Mouse (Mus musculus): ENCODE results near the gene Cntn2. TPM values are rescaled to one million over a fixed set of nuclear protein-coding genes. Genes with fewer than 3 reads are reported as not detected.

The Cntn2 gene
- polyA plus RNA-seq, 1 experiment from 2014 or later = 0.02 TPM

DNA sequence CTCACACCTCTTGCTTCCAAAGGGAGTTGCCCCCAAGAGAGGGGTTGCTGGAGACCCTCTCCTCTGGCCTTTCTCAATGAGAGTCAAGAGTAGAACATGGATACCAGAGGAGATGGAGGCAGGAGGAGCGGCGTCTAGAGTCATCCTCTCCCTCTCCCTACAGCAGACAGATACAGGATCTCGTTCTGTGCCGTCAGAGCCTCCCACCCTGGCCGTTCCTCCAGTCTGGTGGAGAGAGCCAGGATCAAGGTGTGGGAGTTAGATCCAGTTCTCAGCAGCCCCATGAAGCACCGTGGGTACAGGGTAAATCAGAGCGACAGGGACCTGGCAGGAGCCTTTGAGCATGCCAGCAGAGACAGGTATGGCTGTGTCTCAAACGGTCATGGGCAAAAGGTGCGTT, 10.5 kb downstream of the Cntn2 start:
- H3K4me2 ChIP-seq (replicated peaks; ENCODE audit: low read depth, low read length) = no peak overlapping the region
- H3K9me3 ChIP-seq (ENCODE audit: low read length) = no peaks in the 10 kb centered on the region
- H3K9ac ChIP-seq (replicated peaks; ENCODE audit: low read depth) = no peak overlapping the region
- no peaks in the 10 kb centered on the region for H3K4me1 ChIP-seq (ENCODE audit: insufficient read depth, low read depth, low read length)
- no peak overlapping the region for H3K27ac ChIP-seq (ENCODE audit: low read length)
- no peak overlapping the region for H3K4me3 ChIP-seq (ENCODE audit: low read depth, low read length)
- H3K27me3 ChIP-seq (replicated peaks; ENCODE audit: insufficient read depth, low read length) = no peaks in the 10 kb centered on the region
- DNase-seq (ENCODE audit: low spot score) (no peak), ATAC-seq (no peak)
- TF ChIP-seq CTCF (IDR thresholded peaks at IDR 0.05) = no peak
- no peak for TF ChIP-seq EP300 (IDR thresholded peaks at IDR 0.05)
- 72% methylated on average over 9 of the region's 9 CpGs for WGBS
- H3K36me3 ChIP-seq (ENCODE audit: insufficient read depth, low read length) = no peaks in the 10 kb centered on the region

DNA sequence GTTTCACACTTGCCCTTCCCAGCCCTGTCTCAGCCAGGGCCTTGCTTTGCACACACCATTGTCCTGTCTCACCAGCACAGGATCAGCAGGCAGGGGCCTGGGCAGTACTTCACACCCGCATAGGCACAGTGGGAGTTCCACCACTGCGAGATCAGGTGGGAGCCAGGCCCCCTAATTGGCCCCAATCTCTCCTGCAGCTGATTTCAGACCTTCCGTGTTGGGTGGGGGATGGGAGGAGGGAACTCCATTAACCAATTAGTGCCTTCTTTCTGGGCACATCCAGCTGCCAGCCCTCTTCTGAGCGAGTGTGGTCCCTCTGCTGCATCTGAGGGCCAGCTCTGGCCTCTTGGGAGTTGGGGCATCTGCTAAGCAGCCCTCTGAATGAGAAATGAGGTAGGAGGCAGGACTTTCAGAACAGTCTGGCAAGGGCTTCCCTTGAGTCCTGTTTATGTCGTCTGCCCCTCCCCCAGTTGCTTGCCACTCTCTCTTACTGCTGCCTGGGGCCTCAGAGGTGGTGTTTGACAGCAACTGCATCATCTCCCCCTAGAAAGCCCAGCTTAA, 12.3 kb downstream of the Cntn2 start:
- Histone ChIP-seq H3K36me3 (ENCODE audit: insufficient read depth, low read length) (no peaks in the 10 kb centered on the region), H3K27me3 (replicated peaks; ENCODE audit: insufficient read depth, low read length) (no peaks in the 10 kb centered on the region), H3K4me1 (ENCODE audit: insufficient read depth, low read depth, low read length) (no peaks in the 10 kb centered on the region), H3K4me2 (replicated peaks; ENCODE audit: low read depth, low read length) (no peak overlapping the region), H3K9ac (replicated peaks; ENCODE audit: low read depth) (no peak overlapping the region), H3K27ac (ENCODE audit: low read length) (no peak overlapping the region), H3K9me3 (ENCODE audit: low read length) (no peaks in the 10 kb centered on the region), H3K4me3 (ENCODE audit: low read depth, low read length) (no peak overlapping the region)
- no peak for DNase-seq (ENCODE audit: low spot score)
- 17% methylated on average over 5 of the region's 5 CpGs for WGBS
- TF ChIP-seq CTCF (IDR thresholded peaks at IDR 0.05) (no peak), EP300 (IDR thresholded peaks at IDR 0.05) (no peak)
- no peak for ATAC-seq

DNA sequence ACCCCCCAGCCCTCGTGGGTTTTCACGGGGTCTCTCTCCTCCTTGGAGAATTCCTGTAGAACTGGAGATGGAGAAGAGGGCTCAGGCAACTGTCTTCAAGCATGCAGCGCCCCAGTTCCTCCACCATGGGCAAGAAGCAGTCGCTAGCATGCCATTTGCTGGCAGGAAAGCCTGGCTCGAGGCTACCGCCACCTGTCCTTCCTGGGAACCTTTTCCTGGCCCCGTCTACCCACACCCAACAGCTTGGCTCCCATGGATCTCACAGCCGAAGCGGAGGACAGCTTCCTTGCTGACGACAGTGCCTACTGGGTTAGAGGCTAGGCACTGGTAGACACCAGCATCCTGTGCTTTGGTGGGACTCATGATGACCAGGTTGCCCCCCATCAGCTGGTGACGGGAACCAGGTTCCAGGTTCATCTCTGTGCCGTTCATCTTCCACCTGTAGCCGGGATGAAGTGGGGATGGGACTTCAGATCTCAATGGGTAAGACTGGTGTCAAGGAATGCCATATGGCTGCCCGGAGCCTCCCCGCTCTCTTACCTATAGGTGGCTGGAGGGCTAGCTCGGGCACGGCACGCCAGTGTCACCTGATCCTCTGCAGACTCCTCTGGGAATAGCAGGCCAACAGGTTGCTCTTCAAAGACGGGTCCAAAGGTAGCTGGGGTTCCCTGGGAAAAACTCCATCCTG, 14.3 kb downstream of the Cntn2 start:
- H3K4me3 ChIP-seq (ENCODE audit: low read depth, low read length) = no peak overlapping the region
- no peak overlapping the region for H3K27ac ChIP-seq (ENCODE audit: low read length)
- 0 out of 2 replicates have a peak, but pooled peaks cover 3% of the 10 kb centered on the region for H3K27me3 ChIP-seq (replicated peaks; ENCODE audit: insufficient read depth, low read length)
- H3K4me1 ChIP-seq (ENCODE audit: insufficient read depth, low read depth, low read length) = no peaks in the 10 kb centered on the region
- H3K9me3 ChIP-seq (ENCODE audit: low read length) = no peaks in the 10 kb centered on the region
- TF ChIP-seq CTCF (IDR thresholded peaks at IDR 0.05) = no peak
- TF ChIP-seq EP300 (IDR thresholded peaks at IDR 0.05) = no peak
- ATAC-seq (no peak), DNase-seq (ENCODE audit: low spot score) (no peak)
- no peak overlapping the region for H3K9ac ChIP-seq (replicated peaks; ENCODE audit: low read depth)
- 87% methylated on average over 19 of the region's 19 CpGs for WGBS
- no peaks in the 10 kb centered on the region for H3K36me3 ChIP-seq (ENCODE audit: insufficient read depth, low read length)
- H3K4me2 ChIP-seq (replicated peaks; ENCODE audit: low read depth, low read length) = no peak overlapping the region

DNA sequence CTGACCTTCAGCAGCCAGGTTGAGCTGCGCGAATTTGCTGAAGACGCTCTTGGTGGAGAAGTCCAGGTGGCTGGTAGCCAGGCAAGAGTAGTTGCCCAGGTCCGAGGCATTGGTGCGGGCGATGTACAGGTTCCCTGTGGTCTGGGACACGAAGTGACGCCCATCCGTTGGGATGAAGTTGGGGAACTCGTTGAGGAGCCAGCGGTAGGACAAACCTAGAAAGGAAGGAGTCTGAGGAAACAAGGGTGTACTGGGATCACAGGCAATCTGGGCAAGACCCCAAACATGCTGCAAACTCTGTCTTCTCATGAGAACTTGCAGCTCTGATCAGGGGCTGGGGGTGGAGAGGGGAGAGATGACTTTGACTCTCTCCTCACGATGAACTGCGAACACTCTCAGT, 15.0 kb downstream of the Cntn2 start:
- H3K9me3 ChIP-seq (ENCODE audit: low read length) = no peaks in the 10 kb centered on the region
- H3K27ac ChIP-seq (ENCODE audit: low read length) = no peak overlapping the region
- no peaks in the 10 kb centered on the region for H3K36me3 ChIP-seq (ENCODE audit: insufficient read depth, low read length)
- TF ChIP-seq EP300 (IDR thresholded peaks at IDR 0.05) = no peak
- no peak for TF ChIP-seq CTCF (IDR thresholded peaks at IDR 0.05)
- H3K27me3 ChIP-seq (replicated peaks; ENCODE audit: insufficient read depth, low read length) = 0 out of 2 replicates have a peak, but pooled peaks cover 3% of the 10 kb centered on the region
- no peak overlapping the region for H3K4me3 ChIP-seq (ENCODE audit: low read depth, low read length)
- DNase-seq (ENCODE audit: low spot score) (no peak), ATAC-seq (no peak)
- no peak overlapping the region for H3K4me2 ChIP-seq (replicated peaks; ENCODE audit: low read depth, low read length)
- 84% methylated on average over 13 of the region's 13 CpGs for WGBS
- H3K9ac ChIP-seq (replicated peaks; ENCODE audit: low read depth) = no peak overlapping the region
- H3K4me1 ChIP-seq (ENCODE audit: insufficient read depth, low read depth, low read length) = no peaks in the 10 kb centered on the region

DNA sequence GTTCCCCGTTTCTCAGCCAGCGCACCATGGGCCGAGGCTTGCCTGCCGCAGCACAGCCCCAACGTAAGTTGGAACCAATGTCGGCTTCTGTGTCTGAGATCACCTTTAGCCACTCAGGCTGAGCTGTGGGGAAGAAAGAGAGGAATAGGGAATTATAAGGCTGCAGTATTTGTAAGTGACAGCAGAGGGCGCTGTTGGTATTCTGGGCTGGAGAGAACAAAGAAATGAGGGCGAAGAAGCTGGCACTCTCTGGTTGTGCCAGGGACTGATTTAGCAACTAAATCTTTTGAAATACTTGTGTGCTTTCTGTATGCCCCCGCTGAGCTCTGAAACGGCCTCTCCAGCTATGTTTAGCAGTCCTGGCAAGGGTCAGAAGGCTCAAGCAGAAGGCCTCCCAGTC, 17.2 kb downstream of the Cntn2 start:
- WGBS = 5% methylated on average over 10 of the region's 10 CpGs

DNA sequence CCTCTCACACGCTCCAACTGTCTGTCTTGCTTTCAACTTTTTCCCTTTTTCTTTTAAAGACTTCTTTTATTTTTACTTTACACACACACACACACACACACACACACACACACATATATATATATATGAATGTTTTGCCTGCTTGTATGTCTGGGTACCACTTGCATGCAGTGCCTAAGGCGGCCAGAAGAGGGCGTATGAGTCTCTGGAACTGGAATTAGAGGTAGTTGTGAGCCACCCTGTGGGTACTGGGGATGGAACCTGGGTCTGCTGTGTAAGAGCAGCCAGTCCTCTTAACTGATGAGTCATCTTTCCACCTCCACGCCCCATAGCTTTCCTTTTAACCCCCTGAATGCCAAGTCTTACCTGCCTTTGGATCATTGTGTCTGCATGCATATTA, 19.1 kb downstream of the Cntn2 start:
- Histone ChIP-seq H3K4me2 (replicated peaks; ENCODE audit: low read depth, low read length) (no peak overlapping the region), H3K9ac (replicated peaks; ENCODE audit: low read depth) (no peak overlapping the region), H3K4me1 (ENCODE audit: insufficient read depth, low read depth, low read length) (no peaks in the 10 kb centered on the region), H3K4me3 (ENCODE audit: low read depth, low read length) (no peak overlapping the region), H3K27me3 (replicated peaks; ENCODE audit: insufficient read depth, low read length) (0 out of 2 replicates have a peak, but pooled peaks cover 3% of the 10 kb centered on the region), H3K36me3 (ENCODE audit: insufficient read depth, low read length) (no peaks in the 10 kb centered on the region), H3K27ac (ENCODE audit: low read length) (no peak overlapping the region), H3K9me3 (ENCODE audit: low read length) (no peaks in the 10 kb centered on the region)
- DNase-seq (ENCODE audit: low spot score) (peak; percentile 37), ATAC-seq (no peak)
- WGBS = 27% methylated on average over 4 of the region's 4 CpGs
- no peak for TF ChIP-seq EP300 (IDR thresholded peaks at IDR 0.05)
- TF ChIP-seq CTCF (IDR thresholded peaks at IDR 0.05) = peak; percentile 69

More for the DNA sequence above, 17.2 kb downstream of the Cntn2 start:
- Histone ChIP-seq H3K9me3 (ENCODE audit: low read length) (no peaks in the 10 kb centered on the region), H3K27me3 (replicated peaks; ENCODE audit: insufficient read depth, low read length) (0 out of 2 replicates have a peak, but pooled peaks cover 3% of the 10 kb centered on the region), H3K4me1 (ENCODE audit: insufficient read depth, low read depth, low read length) (no peaks in the 10 kb centered on the region), H3K4me2 (replicated peaks; ENCODE audit: low read depth, low read length) (no peak overlapping the region), H3K9ac (replicated peaks; ENCODE audit: low read depth) (no peak overlapping the region), H3K27ac (ENCODE audit: low read length) (no peak overlapping the region), H3K4me3 (ENCODE audit: low read depth, low read length) (no peak overlapping the region), H3K36me3 (ENCODE audit: insufficient read depth, low read length) (no peaks in the 10 kb centered on the region)
- TF ChIP-seq CTCF (IDR thresholded peaks at IDR 0.05) (peak; percentile 90), EP300 (IDR thresholded peaks at IDR 0.05) (no peak)
- ATAC-seq (peak; percentile 39), DNase-seq (ENCODE audit: low spot score) (peak; percentile 76)

Data from lung, postnatal 0 days (tissue).